Mouse (Mus musculus): ENCODE measurements at regions not wholly inside any gene's neighbourhood (a gene's known extent, or its start where the extent isn't known, plus 50 kb on each side); places are given as distances from the start of the nearest gene placed in this dataset.

DNA sequence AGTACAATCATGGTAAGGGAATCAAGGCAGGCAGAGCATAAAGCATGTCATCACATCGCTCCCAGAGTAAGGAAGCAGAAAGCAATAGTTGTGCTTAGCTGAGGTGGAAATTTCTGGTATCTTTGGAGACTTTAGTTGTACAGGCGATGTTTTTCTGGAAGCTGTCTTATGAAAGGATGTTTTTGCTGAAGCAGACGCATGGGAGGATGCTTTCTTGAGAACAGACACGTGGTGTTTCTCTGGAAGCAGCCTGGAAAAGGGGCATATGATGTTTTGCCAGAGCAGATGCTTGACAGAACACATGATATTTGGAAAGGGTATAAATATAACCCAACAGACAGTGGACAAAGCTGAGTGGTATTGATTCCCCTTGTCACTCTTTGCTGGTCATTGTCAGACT is 722.4 kb downstream of the Mat2b start:
- H3K9ac ChIP-seq (replicated peaks; ENCODE audit: low read length): no peak overlapping the region
- no peaks in the 10 kb centered on the region for H3K27me3 ChIP-seq (ENCODE audit: control insufficient read depth, insufficient read depth, low read length)
- DNase-seq (no peak), ATAC-seq (ENCODE audit: low FRiP score, low TSS enrichment) (no peak)
- H3K4me3 ChIP-seq (replicated peaks; ENCODE audit: low read depth, low read length): no peak overlapping the region
- no peaks in the 10 kb centered on the region for H3K36me3 ChIP-seq (ENCODE audit: control insufficient read depth, insufficient read depth, low read length)
- 84% methylated on average over 4 of the region's 4 CpGs for WGBS
- H3K4me2 ChIP-seq (ENCODE audit: low read length): no peak overlapping the region
- H3K4me1 ChIP-seq (ENCODE audit: control insufficient read depth, insufficient read depth, low read length): no peaks in the 10 kb centered on the region
- no peak overlapping the region for H3K27ac ChIP-seq (replicated peaks; ENCODE audit: low read depth, low read length)
- no peaks in the 10 kb centered on the region for H3K9me3 ChIP-seq (ENCODE audit: control insufficient read depth, low read length)

DNA sequence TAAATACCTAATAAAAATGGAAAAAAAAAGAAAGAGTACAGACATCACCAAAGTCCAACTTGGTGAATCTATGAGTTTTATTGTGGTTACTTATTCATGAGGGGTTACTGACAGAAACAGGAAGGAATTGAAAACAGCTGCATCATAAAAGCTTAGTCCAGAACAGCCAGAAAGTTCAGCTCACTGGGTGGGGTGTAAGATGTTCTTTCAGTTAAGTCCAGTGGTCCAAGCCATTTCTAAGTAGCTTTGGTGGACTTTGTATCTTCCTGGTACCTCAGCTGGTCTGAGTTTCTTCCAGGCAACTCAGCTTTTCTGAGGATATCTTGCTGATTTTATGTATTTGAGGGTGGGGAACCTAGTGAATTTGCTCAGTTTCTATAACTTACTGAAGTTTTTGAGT is 731.3 kb downstream of the Mat2b start:
- Histone ChIP-seq H3K36me3 (ENCODE audit: control insufficient read depth, insufficient read depth, low read length) (no peaks in the 10 kb centered on the region), H3K4me3 (replicated peaks; ENCODE audit: low read depth, low read length) (no peak overlapping the region), H3K27me3 (ENCODE audit: control insufficient read depth, insufficient read depth, low read length) (no peaks in the 10 kb centered on the region), H3K27ac (replicated peaks; ENCODE audit: low read depth, low read length) (no peak overlapping the region), H3K9ac (replicated peaks; ENCODE audit: low read length) (no peak overlapping the region), H3K4me1 (ENCODE audit: control insufficient read depth, insufficient read depth, low read length) (no peaks in the 10 kb centered on the region), H3K9me3 (ENCODE audit: control insufficient read depth, low read length) (no peaks in the 10 kb centered on the region), H3K4me2 (ENCODE audit: low read length) (no peak overlapping the region)
- DNase-seq (no peak), ATAC-seq (ENCODE audit: low FRiP score, low TSS enrichment) (no peak)

DNA sequence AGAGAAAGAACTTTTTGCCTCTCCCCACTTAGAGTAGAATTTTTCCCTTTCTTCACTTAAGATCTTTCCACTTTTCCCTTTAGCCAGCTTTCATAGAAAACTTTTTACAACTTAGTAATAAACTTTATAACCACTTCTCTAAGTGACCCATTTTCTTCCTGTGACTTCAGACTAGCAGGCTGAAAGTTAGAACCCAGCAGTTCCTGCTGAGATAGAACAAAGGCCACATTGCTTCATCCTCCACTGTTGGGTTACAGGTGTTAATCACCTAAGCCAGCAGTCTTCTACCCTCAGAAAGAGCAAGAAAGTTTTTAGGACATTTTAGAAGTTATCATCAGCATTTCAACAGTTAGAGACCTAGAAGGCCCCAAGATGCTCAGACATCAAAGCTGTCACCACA is 740.6 kb downstream of the Mat2b start:
- no peak for DNase-seq

DNA sequence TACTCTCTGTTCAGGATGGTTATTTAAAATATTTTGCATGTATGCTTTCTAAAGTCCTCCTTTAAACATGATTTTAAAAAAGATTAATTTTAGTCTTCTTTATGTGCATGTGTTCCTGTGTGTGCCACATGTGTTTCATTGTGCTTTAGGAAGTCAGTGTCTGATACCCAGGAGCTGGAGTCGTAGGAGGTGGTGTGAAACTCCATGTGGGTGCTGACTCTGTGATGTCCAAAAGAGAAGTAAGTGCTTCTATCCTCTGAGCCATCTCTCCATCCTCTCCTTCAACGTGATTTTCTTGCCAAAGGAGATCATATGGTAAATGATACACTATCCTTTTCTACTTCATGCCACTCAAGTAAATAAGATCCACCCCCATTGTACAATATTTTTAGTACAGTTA is 750.8 kb downstream of the Mat2b start:
- Histone ChIP-seq H3K9ac (replicated peaks; ENCODE audit: low read length) (no peak overlapping the region), H3K4me3 (replicated peaks; ENCODE audit: low read depth, low read length) (no peak overlapping the region), H3K27ac (replicated peaks; ENCODE audit: low read depth, low read length) (no peak overlapping the region), H3K27me3 (ENCODE audit: control insufficient read depth, insufficient read depth, low read length) (no peaks in the 10 kb centered on the region), H3K4me1 (ENCODE audit: control insufficient read depth, insufficient read depth, low read length) (no peaks in the 10 kb centered on the region), H3K4me2 (ENCODE audit: low read length) (no peak overlapping the region), H3K36me3 (ENCODE audit: control insufficient read depth, insufficient read depth, low read length) (no peaks in the 10 kb centered on the region), H3K9me3 (ENCODE audit: control insufficient read depth, low read length) (no peaks in the 10 kb centered on the region)
- DNase-seq (no peak), ATAC-seq (ENCODE audit: low FRiP score, low TSS enrichment) (no peak)
- WGBS: 79% methylated on average over 2 of the region's 2 CpGs

More for the DNA sequence above, 740.6 kb downstream of the Mat2b start:
- Histone ChIP-seq H3K4me1 (ENCODE audit: control insufficient read depth, insufficient read depth, low read length) (no peaks in the 10 kb centered on the region), H3K27ac (replicated peaks; ENCODE audit: low read depth, low read length) (no peak overlapping the region), H3K36me3 (ENCODE audit: control insufficient read depth, insufficient read depth, low read length) (no peaks in the 10 kb centered on the region), H3K27me3 (ENCODE audit: control insufficient read depth, insufficient read depth, low read length) (no peaks in the 10 kb centered on the region), H3K4me2 (ENCODE audit: low read length) (no peak overlapping the region), H3K9me3 (ENCODE audit: control insufficient read depth, low read length) (no peaks in the 10 kb centered on the region), H3K4me3 (replicated peaks; ENCODE audit: low read depth, low read length) (no peak overlapping the region), H3K9ac (replicated peaks; ENCODE audit: low read length) (no peak overlapping the region)
- no peak for ATAC-seq (ENCODE audit: low FRiP score, low TSS enrichment)

DNA sequence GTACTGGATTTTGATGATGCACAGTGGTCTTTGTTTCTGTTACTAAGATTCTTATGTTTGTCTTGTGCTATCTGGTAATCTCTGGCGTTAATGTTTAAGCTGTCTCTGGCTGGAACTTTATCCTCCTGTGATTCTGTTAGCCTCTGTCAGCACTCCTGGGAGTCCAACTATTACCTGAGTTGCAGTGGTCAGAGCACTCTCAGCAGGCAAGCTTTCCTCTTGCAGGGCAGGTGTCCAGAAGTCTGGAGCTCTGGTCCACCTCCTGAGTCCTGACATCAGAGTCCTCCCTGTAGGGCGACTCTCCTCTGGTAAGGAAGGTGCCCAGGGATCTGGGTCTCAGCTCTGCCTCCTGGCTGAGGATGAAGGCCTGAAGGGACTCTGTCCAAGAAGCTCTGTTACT is 760.8 kb downstream of the Mat2b start:
- no peak overlapping the region for H3K4me2 ChIP-seq (ENCODE audit: low read length)
- DNase-seq: no peak
- no peak for ATAC-seq (ENCODE audit: low FRiP score, low TSS enrichment)
- H3K27ac ChIP-seq (replicated peaks; ENCODE audit: low read depth, low read length): no peak overlapping the region
- no peak overlapping the region for H3K4me3 ChIP-seq (replicated peaks; ENCODE audit: low read depth, low read length)
- H3K9me3 ChIP-seq (ENCODE audit: control insufficient read depth, low read length): no peaks in the 10 kb centered on the region
- no peaks in the 10 kb centered on the region for H3K4me1 ChIP-seq (ENCODE audit: control insufficient read depth, insufficient read depth, low read length)
- no peaks in the 10 kb centered on the region for H3K27me3 ChIP-seq (ENCODE audit: control insufficient read depth, insufficient read depth, low read length)
- H3K9ac ChIP-seq (replicated peaks; ENCODE audit: low read length): no peak overlapping the region
- no peaks in the 10 kb centered on the region for H3K36me3 ChIP-seq (ENCODE audit: control insufficient read depth, insufficient read depth, low read length)
- 95% methylated on average over 2 of the region's 2 CpGs for WGBS

DNA sequence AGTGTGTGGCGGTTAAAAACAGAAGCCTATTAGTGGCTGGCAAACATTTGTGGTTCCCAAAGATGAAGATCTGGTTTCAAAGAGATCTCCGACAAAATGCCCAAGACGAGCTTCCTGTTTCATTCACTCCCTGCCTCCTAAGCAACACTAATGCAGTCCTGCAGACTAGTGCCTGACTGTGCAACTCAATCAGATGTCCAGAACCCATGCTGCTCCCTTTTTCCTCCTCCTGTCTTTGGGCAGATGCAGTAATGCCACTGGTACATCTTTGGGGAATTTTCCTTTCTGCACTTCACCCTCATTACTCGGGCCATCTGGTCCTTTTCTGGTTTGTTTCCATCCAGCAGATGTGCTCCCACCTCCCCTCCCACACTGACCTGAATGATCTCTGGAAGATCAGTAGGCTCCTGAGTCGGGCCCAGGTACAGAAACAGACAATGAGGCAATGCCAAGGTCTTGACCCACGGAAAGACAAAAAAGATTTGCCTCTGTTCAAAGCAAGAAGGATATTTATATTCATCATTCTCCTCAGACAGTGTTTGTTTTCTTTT is 771.0 kb downstream of the Mat2b start:
- H3K9me3 ChIP-seq (ENCODE audit: control insufficient read depth, low read length): no peaks in the 10 kb centered on the region
- WGBS: 38% methylated on average over 6 of the region's 6 CpGs
- no peak overlapping the region for H3K4me3 ChIP-seq (replicated peaks; ENCODE audit: low read depth, low read length)
- no peak; the same call in 1 of the 2 replicates for ATAC-seq (ENCODE audit: low FRiP score, low TSS enrichment)
- H3K27me3 ChIP-seq (ENCODE audit: control insufficient read depth, insufficient read depth, low read length): no peaks in the 10 kb centered on the region
- H3K4me1 ChIP-seq (ENCODE audit: control insufficient read depth, insufficient read depth, low read length): no peaks in the 10 kb centered on the region
- no peak overlapping the region for H3K4me2 ChIP-seq (ENCODE audit: low read length)
- peak; percentile 20 for DNase-seq
- no peak overlapping the region for H3K27ac ChIP-seq (replicated peaks; ENCODE audit: low read depth, low read length)
- H3K9ac ChIP-seq (replicated peaks; ENCODE audit: low read length): no peak overlapping the region
- no peaks in the 10 kb centered on the region for H3K36me3 ChIP-seq (ENCODE audit: control insufficient read depth, insufficient read depth, low read length)

DNA sequence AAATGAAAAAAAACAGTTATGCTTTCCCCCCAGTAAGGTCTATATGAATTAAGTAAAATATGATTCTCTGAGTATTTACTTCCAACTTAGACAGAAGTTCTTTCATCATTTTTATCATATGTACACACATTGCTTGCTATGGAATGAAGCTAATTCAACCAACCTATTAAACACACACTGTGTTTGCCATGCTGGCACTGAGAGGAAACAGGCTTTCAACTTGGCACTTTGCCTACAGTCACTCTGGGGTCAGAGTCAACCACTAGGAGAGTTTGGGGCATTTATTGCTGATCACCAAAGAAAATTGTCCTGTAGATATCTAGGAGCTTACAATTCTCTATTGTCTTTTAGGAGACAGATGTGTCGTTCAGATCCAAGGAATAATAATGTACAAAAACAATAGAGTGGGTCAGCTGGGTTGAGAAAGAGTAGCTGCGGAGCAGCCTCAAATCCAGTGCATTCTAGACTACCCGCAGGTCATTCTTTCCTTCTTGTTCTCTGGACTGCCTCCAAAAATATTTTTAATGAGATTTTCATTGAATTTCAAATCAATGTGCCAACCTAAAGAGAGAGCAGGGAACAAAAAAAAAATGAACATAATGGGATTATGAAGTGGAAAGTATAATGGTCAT is 777.2 kb downstream of the Mat2b start:
- ATAC-seq (ENCODE audit: low FRiP score, low TSS enrichment): peak; percentile 63; the same call in 1 of the 2 replicates
- H3K4me2 ChIP-seq (ENCODE audit: low read length): no peak overlapping the region
- H3K27ac ChIP-seq (replicated peaks; ENCODE audit: low read depth, low read length): no peak overlapping the region
- H3K4me3 ChIP-seq (replicated peaks; ENCODE audit: low read depth, low read length): no peak overlapping the region
- no peaks in the 10 kb centered on the region for H3K4me1 ChIP-seq (ENCODE audit: control insufficient read depth, insufficient read depth, low read length)
- peak; percentile 55 for DNase-seq
- H3K36me3 ChIP-seq (ENCODE audit: control insufficient read depth, insufficient read depth, low read length): no peaks in the 10 kb centered on the region
- WGBS: 36% methylated on average over 3 of the region's 3 CpGs
- H3K9me3 ChIP-seq (ENCODE audit: control insufficient read depth, low read length): no peaks in the 10 kb centered on the region
- H3K9ac ChIP-seq (replicated peaks; ENCODE audit: low read length): no peak overlapping the region
- H3K27me3 ChIP-seq (ENCODE audit: control insufficient read depth, insufficient read depth, low read length): no peaks in the 10 kb centered on the region

DNA sequence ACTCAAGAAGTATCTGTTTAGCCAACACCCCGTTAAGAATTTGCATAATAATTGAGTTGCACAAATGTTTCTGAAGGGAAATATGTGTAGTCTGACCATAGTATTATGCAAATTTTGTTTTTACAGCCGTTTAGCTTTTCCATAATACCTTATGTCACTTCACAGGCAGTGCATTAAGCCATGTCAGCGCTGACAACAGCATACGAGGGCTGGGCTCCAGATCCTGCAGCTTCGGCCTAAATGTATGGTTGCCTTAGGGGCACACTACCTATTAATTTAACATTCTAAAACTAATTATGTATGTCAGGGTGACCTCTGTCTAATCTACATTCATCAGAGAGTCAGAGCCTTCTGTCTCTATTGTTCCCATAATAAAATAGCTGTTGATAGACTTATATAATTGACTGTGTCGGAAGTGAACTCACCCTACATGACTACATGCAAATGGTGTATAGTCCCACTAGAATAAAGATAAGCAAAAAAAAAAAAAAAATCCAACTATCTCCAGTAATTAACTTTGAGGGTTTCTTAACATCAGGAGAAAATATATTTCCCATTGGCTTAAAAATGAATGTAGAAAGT is 795.3 kb downstream of the Mat2b start:
- Histone ChIP-seq H3K36me3 (ENCODE audit: control insufficient read depth, insufficient read depth, low read length) (no peaks in the 10 kb centered on the region), H3K9ac (replicated peaks; ENCODE audit: low read length) (no peak overlapping the region), H3K27me3 (ENCODE audit: control insufficient read depth, insufficient read depth, low read length) (no peaks in the 10 kb centered on the region), H3K27ac (replicated peaks; ENCODE audit: low read depth, low read length) (no peak overlapping the region), H3K4me3 (replicated peaks; ENCODE audit: low read depth, low read length) (no peak overlapping the region), H3K4me1 (ENCODE audit: control insufficient read depth, insufficient read depth, low read length) (no peaks in the 10 kb centered on the region), H3K9me3 (ENCODE audit: control insufficient read depth, low read length) (no peaks in the 10 kb centered on the region), H3K4me2 (ENCODE audit: low read length) (no peak overlapping the region)
- ATAC-seq (ENCODE audit: low FRiP score, low TSS enrichment): peak; percentile 74
- 25% methylated on average over 6 of the region's 6 CpGs for WGBS
- peak; percentile 46 for DNase-seq

DNA sequence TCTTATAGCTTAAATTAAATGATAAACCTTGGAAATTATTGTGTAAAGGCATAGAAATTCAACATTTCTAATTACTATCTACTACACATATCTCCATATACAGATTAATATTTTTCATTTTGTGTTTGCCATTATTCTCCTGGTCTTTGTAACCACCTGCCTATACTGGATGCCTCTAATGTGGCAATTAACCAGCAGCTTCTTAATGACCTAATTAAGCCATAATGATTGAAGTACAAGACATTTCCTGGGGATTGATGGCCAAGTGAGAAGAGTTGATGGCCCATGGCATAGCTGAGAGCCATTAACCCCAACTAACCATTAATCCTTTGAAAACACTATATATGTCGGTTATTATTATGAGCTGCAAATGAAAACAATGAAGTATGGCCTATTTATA is 811.7 kb downstream of the Mat2b start:
- H3K4me3 ChIP-seq (replicated peaks; ENCODE audit: low read depth, low read length): no peak overlapping the region
- WGBS: 92% methylated on average over 1 of the region's 1 CpGs
- H3K4me2 ChIP-seq (ENCODE audit: low read length): no peak overlapping the region
- H3K9me3 ChIP-seq (ENCODE audit: control insufficient read depth, low read length): no peaks in the 10 kb centered on the region
- ATAC-seq (ENCODE audit: low FRiP score, low TSS enrichment) (no peak), DNase-seq (no peak)
- H3K27ac ChIP-seq (replicated peaks; ENCODE audit: low read depth, low read length): no peak overlapping the region
- H3K36me3 ChIP-seq (ENCODE audit: control insufficient read depth, insufficient read depth, low read length): no peaks in the 10 kb centered on the region
- no peaks in the 10 kb centered on the region for H3K27me3 ChIP-seq (ENCODE audit: control insufficient read depth, insufficient read depth, low read length)
- no peak overlapping the region for H3K9ac ChIP-seq (replicated peaks; ENCODE audit: low read length)
- H3K4me1 ChIP-seq (ENCODE audit: control insufficient read depth, insufficient read depth, low read length): no peaks in the 10 kb centered on the region
